Mouse (Mus musculus) myocyte (in vitro differentiated cells): ENCODE data around the gene Ntsr1. TPM values are rescaled to one million over a fixed set of nuclear protein-coding genes. Genes with fewer than 3 reads are reported as not detected.

Source experiments
- H3K27me3 ChIP-seq: one replicate; pipeline ENCODE4 v1.6.1; 2011; ENCODE audit not compliant: control insufficient read depth, insufficient read depth, insufficient read length
- H3K36me3 ChIP-seq: one replicate; pipeline ENCODE4 v1.6.1; 2011; ENCODE audit not compliant: control insufficient read depth, insufficient read depth
- H3K4me2 ChIP-seq: one replicate; pipeline ENCODE4 v1.6.1; 2011; ENCODE audit warnings: low read depth, control low read depth
- H3K4me3 ChIP-seq: one replicate; pipeline ENCODE4 v1.5.1; 2011; ENCODE audit warnings: mild to moderate bottlenecking, control low read depth, moderate library complexity
- H3K79me2 ChIP-seq: one replicate; pipeline ENCODE4 v1.6.1; 2011; ENCODE audit not compliant: control insufficient read depth, insufficient read depth
- H3ac ChIP-seq: one replicate; pipeline ENCODE4 v1.6.1; 2011; ENCODE audit not compliant: control insufficient read depth, insufficient read length
- CEBPB ChIP-seq: IDR thresholded peaks from 2 replicates; pipeline ENCODE4 v1.6.1; 2011; ENCODE audit warnings: mild to moderate bottlenecking, moderate library complexity; ENCODE audit not compliant: poor library complexity, insufficient read depth, severe bottlenecking
- E2F4 ChIP-seq: IDR thresholded peaks from one replicate; pipeline ENCODE4 v1.6.1; 2011; ENCODE audit warnings: mild to moderate bottlenecking, control low read depth, moderate library complexity; ENCODE audit not compliant: insufficient read depth
- MAX ChIP-seq: IDR thresholded peaks from one replicate; pipeline ENCODE4 v1.6.1; 2011; ENCODE audit warnings: low read depth, mild to moderate bottlenecking, control low read depth
- MYOD1 ChIP-seq, 3 experiments: IDR thresholded peaks; one replicate each; pipeline ENCODE4 v1.6.1; 2011; ENCODE audit warnings: control low read depth in 2 of 3, low read depth in 2 of 3, mild to moderate bottlenecking in 2 of 3, moderate library complexity in 1 of 3; ENCODE audit not compliant: insufficient read length in 2 of 3, control insufficient read depth in 1 of 3
- MYOG ChIP-seq, 3 experiments: IDR thresholded peaks; one replicate each; pipeline ENCODE4 v1.6.1; 2011; ENCODE audit warnings: control low read depth in 2 of 3, low read depth in 2 of 3, mild to moderate bottlenecking in 2 of 3; ENCODE audit not compliant: insufficient read length in 2 of 3, control insufficient read depth in 1 of 3, insufficient read depth in 1 of 3
- POLR2A ChIP-seq: IDR thresholded peaks from one replicate; pipeline ENCODE4 v1.6.1; 2011; ENCODE audit warnings: low read depth, mild to moderate bottlenecking, control low read depth, moderate library complexity; ENCODE audit not compliant: insufficient read length
- POLR2AphosphoS2 ChIP-seq: IDR thresholded peaks from one replicate; pipeline ENCODE4 v1.6.1; 2011; ENCODE audit warnings: low read depth, control low read depth; ENCODE audit not compliant: insufficient read length
- REST ChIP-seq: IDR thresholded peaks from one replicate; pipeline ENCODE4 v1.6.1; 2011; ENCODE audit warnings: mild to moderate bottlenecking, control low read depth, moderate library complexity; ENCODE audit not compliant: insufficient read depth, insufficient read length
- SRF ChIP-seq: IDR thresholded peaks from one replicate; pipeline ENCODE4 v1.6.1; 2011; ENCODE audit warnings: low read depth; ENCODE audit not compliant: control insufficient read depth, insufficient read length
- TCF12 ChIP-seq: IDR thresholded peaks from one replicate; pipeline ENCODE4 v1.6.1; 2011; ENCODE audit warnings: mild to moderate bottlenecking, control low read depth; ENCODE audit not compliant: poor library complexity, insufficient read depth, severe bottlenecking
- TCF3 ChIP-seq: IDR thresholded peaks from one replicate; pipeline ENCODE4 v1.6.1; 2011; ENCODE audit warnings: low read depth, control low read depth; ENCODE audit not compliant: insufficient read length
- USF1 ChIP-seq: IDR thresholded peaks from one replicate; pipeline ENCODE4 v1.6.1; 2011; ENCODE audit warnings: low read depth, mild to moderate bottlenecking, control low read depth, moderate library complexity
- polyA plus RNA-seq: library from polyadenylated mRNA; unstranded; fragments of >200 nt; fragmentation: generic; extraction: Trizol; gene quantifications from one replicate; pipeline ENCODE4 v1.2.1, GENCODE M21; 2012; ENCODE audit warnings: missing spikeins

The Ntsr1 gene
- polyA plus RNA-seq, 1 experiment = not detected

DNA sequence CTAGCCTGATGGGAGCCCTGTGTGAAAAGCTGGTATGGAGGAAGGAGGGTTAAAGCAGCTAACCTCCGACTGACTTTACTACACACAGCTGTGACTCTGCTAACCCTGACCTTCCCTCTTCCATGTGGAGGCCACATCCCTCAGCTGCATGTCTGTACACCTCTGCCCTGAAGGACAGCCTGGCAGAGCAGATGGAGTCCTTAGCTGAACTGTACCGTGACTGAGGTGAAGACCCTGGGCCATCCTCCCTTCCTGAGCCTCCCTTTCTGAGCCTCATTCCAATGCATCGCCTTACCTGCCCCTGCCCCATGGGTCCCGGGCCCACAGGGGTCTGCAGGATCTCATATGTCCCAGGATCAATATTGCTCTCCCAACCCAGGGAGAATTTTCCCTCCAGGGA is 14.9 kb upstream of the Ntsr1 start:
- no peak overlapping the region for H3K4me3 ChIP-seq
- TF ChIP-seq SRF (no peak), MAX (no peak), TCF12 (no peak), CEBPB (no peak), TCF3 (no peak), POLR2AphosphoS2 (no peak), POLR2A (no peak), REST (no peak)
- peaks cover 34% of the 10 kb centered on the region for H3K27me3 ChIP-seq
- H3K4me2 ChIP-seq = no peak overlapping the region
- H3K79me2 ChIP-seq = no peaks in the 10 kb centered on the region
- no peaks in the 10 kb centered on the region for H3K36me3 ChIP-seq
- H3ac ChIP-seq = no peak overlapping the region

DNA sequence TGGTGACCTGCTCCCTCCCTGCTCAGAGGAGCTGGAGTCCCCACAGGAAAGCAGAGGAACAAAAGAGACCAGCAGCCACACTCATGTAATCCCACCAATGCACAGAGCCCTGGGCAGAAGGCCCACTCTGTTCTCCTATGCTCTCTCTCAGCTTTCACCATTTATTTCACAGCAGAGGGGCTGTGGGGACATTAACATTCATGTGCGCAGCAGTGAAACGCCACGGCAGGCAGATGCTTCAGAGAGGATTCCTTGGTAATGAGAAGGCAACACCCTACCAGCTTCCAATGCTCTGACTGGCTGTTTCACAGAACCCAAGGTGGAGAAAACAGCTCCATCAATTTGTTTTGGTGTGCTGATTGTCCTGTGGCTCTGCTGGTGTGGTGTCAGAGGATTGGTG is 14.5 kb upstream of the Ntsr1 start:
- TF ChIP-seq POLR2A (no peak), MYOD1 (IDR thresholded peaks at IDR 0.05; ENCODE audit: control insufficient read depth in 1 of 3, insufficient read length in 2 of 3, low read depth in 2 of 3) (no peak), USF1 (no peak), CEBPB (no peak), POLR2AphosphoS2 (no peak), TCF3 (no peak), MAX (no peak), SRF (no peak), MYOG (IDR thresholded peaks at IDR 0.05; ENCODE audit: control insufficient read depth in 1 of 3, insufficient read depth in 1 of 3, insufficient read length in 2 of 3, low read depth in 2 of 3) (no peak), TCF12 (no peak), E2F4 (no peak), REST (no peak)
- Histone ChIP-seq H3K4me2 (no peak overlapping the region), H3K36me3 (no peaks in the 10 kb centered on the region), H3K27me3 (peaks cover 35% of the 10 kb centered on the region), H3ac (no peak overlapping the region), H3K4me3 (no peak overlapping the region), H3K79me2 (no peaks in the 10 kb centered on the region)

DNA sequence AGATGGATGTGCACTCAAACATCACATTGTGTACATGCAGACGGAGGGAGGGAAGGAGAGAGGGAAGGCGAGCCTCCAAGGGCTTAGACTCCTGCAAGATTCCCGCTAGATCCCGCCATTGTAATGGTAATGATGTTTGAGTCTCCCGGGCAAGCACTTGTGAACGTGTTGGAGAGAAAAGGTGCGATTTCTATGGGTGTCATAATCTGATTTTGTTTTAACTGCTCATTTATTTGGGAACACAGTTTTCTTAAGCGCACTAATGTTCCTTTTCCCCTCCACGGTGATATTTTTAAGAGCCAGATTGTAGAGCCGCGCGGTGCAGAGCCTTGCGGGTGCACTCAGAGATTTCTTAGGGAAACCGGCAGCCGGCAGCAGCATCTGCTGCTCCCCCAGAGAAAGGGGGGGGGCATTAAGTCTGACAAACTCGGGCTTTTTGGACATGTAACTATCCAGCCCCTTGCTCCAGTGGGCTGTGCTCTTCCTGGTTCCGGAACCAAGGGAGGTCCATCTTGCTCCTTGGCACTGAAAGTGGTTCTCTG is 11.5 kb upstream of the Ntsr1 start:
- Histone ChIP-seq H3K4me2 (no peak overlapping the region), H3K27me3 (peaks cover 50% of the 10 kb centered on the region), H3K4me3 (no peak overlapping the region), H3K79me2 (no peaks in the 10 kb centered on the region), H3ac (no peak overlapping the region), H3K36me3 (no peaks in the 10 kb centered on the region)
- TF ChIP-seq TCF3 = no peak
- no peak for TF ChIP-seq MAX
- no peak for TF ChIP-seq CEBPB
- TF ChIP-seq MYOG (IDR thresholded peaks at IDR 0.05; ENCODE audit: control insufficient read depth in 1 of 3, insufficient read depth in 1 of 3, insufficient read length in 2 of 3, low read depth in 2 of 3) = no peak
- no peak for TF ChIP-seq SRF
- no peak for TF ChIP-seq POLR2AphosphoS2
- TF ChIP-seq POLR2A = no peak
- TF ChIP-seq TCF12 = no peak
- no peak for TF ChIP-seq USF1

- H3K36me3 ChIP-seq = no peaks in the 10 kb centered on the region
- no peak overlapping the region for H3K4me2 ChIP-seq
- H3ac ChIP-seq = no peak overlapping the region
- TF ChIP-seq SRF (no peak), TCF12 (no peak), POLR2A (no peak)
- H3K4me3 ChIP-seq = no peak overlapping the region
- no peaks in the 10 kb centered on the region for H3K79me2 ChIP-seq
- H3K27me3 ChIP-seq = peaks cover 67% of the 10 kb centered on the region
Observed at GRCm38 (mm10) chr2:180495906-180496305, 3.9 kb upstream of the Ntsr1 start.

GRCm38 (mm10) chr2:180500726-180501125 is 950 bp downstream of the Ntsr1 start:
- no peaks in the 10 kb centered on the region for H3K79me2 ChIP-seq
- TF ChIP-seq REST (no peak), POLR2AphosphoS2 (no peak), CEBPB (no peak), MYOG (IDR thresholded peaks at IDR 0.05; ENCODE audit: control insufficient read depth in 1 of 3, insufficient read depth in 1 of 3, insufficient read length in 2 of 3, low read depth in 2 of 3) (no peak)
- no peak overlapping the region for H3ac ChIP-seq
- no peak overlapping the region for H3K4me3 ChIP-seq
- H3K36me3 ChIP-seq = no peaks in the 10 kb centered on the region
- H3K4me2 ChIP-seq = no peak overlapping the region
- H3K27me3 ChIP-seq = peaks cover 66% of the 10 kb centered on the region
